Comparison of ENCODE assay signal across 15 mouse cellular contexts in genomic region chr5:75083061-75083460, GRCm38 (mm10). TPM values are rescaled to one million over a fixed set of nuclear protein-coding genes. Genes with fewer than 3 reads are reported as not detected.
A peak's percentile ranks its signal among the peaks of the same experiment; 100 is the strongest.
DNase-seq lines count a peak whose midpoint lies in the region; ATAC-seq lines count a peak whose summit lies in the region.
"Had no signal": no experiment of that assay in that cellular context is flagged by ENCODE, and none has a peak within 500 bp of the region (broad histone marks: within the 10 kb centered on the region; RNA-seq: fewer than 3 reads in every experiment).

No protein-coding gene starts in this region.

- H3K4me2 ChIP-seq in hindbrain, embryonic 13.5 days: no peak overlapping the region
- H3K4me2 ChIP-seq in forebrain, embryonic 16.5 days (ENCODE audit: low read length): peak overlapping the region; percentile 31
- H3K4me2 ChIP-seq in midbrain, embryonic 16.5 days (ENCODE audit: low read length): 0 out of 2 replicates have a peak overlapping the region, but pooled peaks have one; percentile 13
- H3K4me2 ChIP-seq: lung, embryonic 14.5 days; stomach, embryonic 15.5 days had no signal

- peak; percentile 49 for DNase-seq in hindbrain, embryonic 10.5 days (ENCODE audit: low spot score)
- DNase-seq in embryo, embryonic 10.5 days (ENCODE audit: low spot score): peak; percentile 59
- DNase-seq in spleen, postnatal 10 days (ENCODE audit: low spot score in 2 of 2): no peak
- DNase-seq in layer of hippocampus, adult 11-12 months (ENCODE audit: low spot score): no peak
- DNase-seq: cerebellum, adult 9-11 months; kidney, adult 11 months; lung, embryonic 14.5 days; right cerebral cortex, postnatal 25 days had no signal

- no peak overlapping the region for H3K27ac ChIP-seq in hindbrain, embryonic 10.5 days
- no peak overlapping the region for H3K27ac ChIP-seq in hindbrain, embryonic 13.5 days
- no peak overlapping the region; the same call in 1 of the 2 replicates for H3K27ac ChIP-seq in forebrain, embryonic 16.5 days (ENCODE audit: low read length)
- no peak overlapping the region for H3K27ac ChIP-seq in midbrain, embryonic 16.5 days (ENCODE audit: low read length)
- H3K27ac ChIP-seq: heart, embryonic 10.5 days; stomach, embryonic 15.5 days had no signal

- no peak overlapping the region for H3K9ac ChIP-seq in hindbrain, embryonic 13.5 days
- H3K9ac ChIP-seq in forebrain, embryonic 16.5 days (replicated peaks; ENCODE audit: low read depth, low read length): no peak overlapping the region
- H3K9ac ChIP-seq in midbrain, embryonic 16.5 days (ENCODE audit: low read depth, low read length): no peak overlapping the region
- H3K9ac ChIP-seq: lung, embryonic 14.5 days; stomach, embryonic 15.5 days had no signal

- no peak for ATAC-seq in hindbrain, embryonic 13.5 days (ENCODE audit: low FRiP score)
- ATAC-seq in forebrain, embryonic 16.5 days: no peak
- no peak for ATAC-seq in midbrain, embryonic 16.5 days
- no peak for ATAC-seq in frontal cortex, adult (ENCODE audit: low TSS enrichment)
- ATAC-seq: CD4-positive, CD25-positive, alpha-beta regulatory T cell, adult 4 months had no signal

- H3K27me3 ChIP-seq in hindbrain, embryonic 10.5 days (ENCODE audit: insufficient read depth, poor library complexity, severe bottlenecking): peaks cover 100% of the 10 kb centered on the region
- H3K27me3 ChIP-seq in hindbrain, embryonic 13.5 days: peaks cover 98% of the 10 kb centered on the region
- H3K27me3 ChIP-seq in forebrain, embryonic 16.5 days (replicated peaks; ENCODE audit: control insufficient read depth, insufficient read depth, low read length): peaks cover 62% of the 10 kb centered on the region
- peaks cover 84% of the 10 kb centered on the region for H3K27me3 ChIP-seq in midbrain, embryonic 16.5 days (ENCODE audit: control insufficient read depth, insufficient read depth, low read depth, low read length)

- peak overlapping the region; percentile 28 for H3K4me3 ChIP-seq in hindbrain, embryonic 10.5 days
- H3K4me3 ChIP-seq in hindbrain, embryonic 13.5 days: no peak overlapping the region
- H3K4me3 ChIP-seq in forebrain, embryonic 16.5 days (replicated peaks; ENCODE audit: low read length): no peak overlapping the region
- H3K4me3 ChIP-seq in midbrain, embryonic 16.5 days (ENCODE audit: low read depth, low read length): no peak overlapping the region
- H3K4me3 ChIP-seq: stomach, embryonic 15.5 days had no signal

- no peaks in the 10 kb centered on the region for H3K9me3 ChIP-seq in hindbrain, embryonic 10.5 days
- no peaks in the 10 kb centered on the region for H3K9me3 ChIP-seq in hindbrain, embryonic 13.5 days
- no peaks in the 10 kb centered on the region for H3K9me3 ChIP-seq in forebrain, embryonic 16.5 days (ENCODE audit: control insufficient read depth, low read length)
- no peaks in the 10 kb centered on the region for H3K9me3 ChIP-seq in midbrain, embryonic 16.5 days (replicated peaks; ENCODE audit: control insufficient read depth, low read length, poor library complexity, severe bottlenecking)
- H3K9me3 ChIP-seq: heart, embryonic 10.5 days; stomach, embryonic 15.5 days had no signal

- WGBS in hindbrain, embryonic 10.5 days: 0% methylated on average over 14 of the region's 14 CpGs
- 1% methylated on average over 13 of the region's 14 CpGs for WGBS in hindbrain, embryonic 13.5 days
- WGBS in forebrain, embryonic 16.5 days: under 1% methylated on average over 14 of the region's 14 CpGs
- WGBS in midbrain, embryonic 16.5 days: under 1% methylated on average over 13 of the region's 14 CpGs

- peaks cover 36% of the 10 kb centered on the region for H3K4me1 ChIP-seq in hindbrain, embryonic 10.5 days (replicated peaks)
- peaks cover 19% of the 10 kb centered on the region for H3K4me1 ChIP-seq in hindbrain, embryonic 13.5 days (replicated peaks)
- peaks cover 29% of the 10 kb centered on the region for H3K4me1 ChIP-seq in forebrain, embryonic 16.5 days (replicated peaks; ENCODE audit: control insufficient read depth, insufficient read depth, low read length)
- H3K4me1 ChIP-seq in midbrain, embryonic 16.5 days (ENCODE audit: control insufficient read depth, insufficient read depth, low read length): peaks cover 8% of the 10 kb centered on the region
- H3K4me1 ChIP-seq: stomach, embryonic 15.5 days had no signal

- H3K36me3 ChIP-seq in hindbrain, embryonic 10.5 days: no peaks in the 10 kb centered on the region
- H3K36me3 ChIP-seq in hindbrain, embryonic 13.5 days: no peaks in the 10 kb centered on the region
- no peaks in the 10 kb centered on the region for H3K36me3 ChIP-seq in forebrain, embryonic 16.5 days (ENCODE audit: control insufficient read depth, insufficient read depth)
- no peaks in the 10 kb centered on the region for H3K36me3 ChIP-seq in midbrain, embryonic 16.5 days (ENCODE audit: control insufficient read depth, insufficient read depth, low read length)
- H3K36me3 ChIP-seq: heart, embryonic 10.5 days; stomach, embryonic 15.5 days had no signal

RNA-seq across cellular contexts. Expression of gene Gsx2, which starts 7.7 kb away (rescaled TPM):
- polyA plus RNA-seq in hindbrain, embryonic 10.5 days (2016; fragmentation: Nextera tagmentation; extraction: Ambion mirVana): 0.67 and 5.9 TPM in 2 replicates
- polyA plus RNA-seq in hindbrain, embryonic 13.5 days (2015; fragmentation: Nextera tagmentation; extraction: Ambion mirVana): 1.1 and 1.2 TPM in 2 replicates
- polyA plus RNA-seq in forebrain, embryonic 16.5 days (2015; fragmentation: Nextera tagmentation; extraction: Ambion mirVana): 3.3 and 6.0 TPM in 2 replicates
- polyA plus RNA-seq in midbrain, embryonic 16.5 days (2015; fragmentation: Nextera tagmentation; extraction: Ambion mirVana): 0.16 and 0.18 TPM in 2 replicates
- polyA plus RNA-seq: CD4-positive, CD25-positive, alpha-beta regulatory T cell, adult 4 months; heart, embryonic 10.5 days; lung, embryonic 14.5 days; stomach, embryonic 15.5 days had no signal

RNA-seq across cellular contexts. Expression of gene Chic2, which starts 38.5 kb away (rescaled TPM):
- 33.3 and 38.7 TPM in 2 replicates for polyA plus RNA-seq in hindbrain, embryonic 10.5 days (2016; fragmentation: Nextera tagmentation; extraction: Ambion mirVana)
- 34.7 and 39.0 TPM in 2 replicates for polyA plus RNA-seq in hindbrain, embryonic 13.5 days (2015; fragmentation: Nextera tagmentation; extraction: Ambion mirVana)
- 26.9 and 31.6 TPM in 2 replicates for polyA plus RNA-seq in forebrain, embryonic 16.5 days (2015; fragmentation: Nextera tagmentation; extraction: Ambion mirVana)
- polyA plus RNA-seq in midbrain, embryonic 16.5 days (2015; fragmentation: Nextera tagmentation; extraction: Ambion mirVana): 26.2 and 28.1 TPM in 2 replicates

Comparison
In these comparisons a context has a peak if more than half of its experiments do, and no peak if none do; other contexts are left out.
1. DNase-seq: peak in hindbrain, embryonic 10.5 days (single experiment) and embryo, embryonic 10.5 days (single experiment); none in spleen, postnatal 10 days (0 of 2) and layer of hippocampus, adult 11-12 months (single experiment).